Mouse (Mus musculus) c-Kit-positive CD71-positive TER-119-negative erythroid progenitor cells, embryonic 14.5 days (primary cell): ENCODE results near the gene Gm20388.

Experiments used
- DNase-seq: peaks from one replicate; pipeline ENCODE4 v3.0.0-alpha.2; 2013; ENCODE audit warnings: low read depth

Gene Gm20388

GRCm38 (mm10) chr8:120889189-120889588 lies 978.5 kb downstream of the Gm20388 start:
- DNase-seq: no peak

- DNase-seq: no peak
Observed at GRCm38 (mm10) chr8:120890068-120890467, 979.4 kb downstream of the Gm20388 start.

- no peak for DNase-seq
Observed at GRCm38 (mm10) chr8:120895009-120895408, 984.4 kb downstream of the Gm20388 start.

GRCm38 (mm10) chr8:120895600-120895999 lies 985.0 kb downstream of the Gm20388 start:
- DNase-seq: no peak

- no peak for DNase-seq
Observed at GRCm38 (mm10) chr8:120896203-120896602, 985.6 kb downstream of the Gm20388 start.

DNA sequence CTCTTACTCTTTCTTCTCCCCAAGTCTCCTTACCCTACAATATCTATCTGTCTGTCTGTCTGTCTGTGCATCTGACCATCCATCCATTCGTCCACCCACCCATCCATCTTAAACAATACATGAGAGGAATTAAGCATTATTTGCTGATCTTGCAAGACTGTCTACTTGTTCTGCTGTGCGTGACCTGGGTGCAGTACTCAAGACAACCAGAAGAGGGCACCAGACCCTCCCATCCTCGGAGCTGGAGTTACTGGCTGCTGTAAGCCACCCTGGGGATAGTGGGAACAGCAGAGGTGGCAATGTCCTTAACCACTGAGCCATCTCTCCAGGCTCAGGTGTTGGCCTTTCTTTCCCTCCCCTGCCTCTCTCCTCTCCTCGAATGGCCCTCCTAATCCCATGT lies 987.4 kb downstream of the Gm20388 start:
- DNase-seq: peak; percentile 22

- no peak for DNase-seq
Observed at GRCm38 (mm10) chr8:120898828-120899407, 988.3 kb downstream of the Gm20388 start.

GRCm38 (mm10) chr8:120902346-120902745 lies 991.7 kb downstream of the Gm20388 start:
- no peak for DNase-seq

DNA sequence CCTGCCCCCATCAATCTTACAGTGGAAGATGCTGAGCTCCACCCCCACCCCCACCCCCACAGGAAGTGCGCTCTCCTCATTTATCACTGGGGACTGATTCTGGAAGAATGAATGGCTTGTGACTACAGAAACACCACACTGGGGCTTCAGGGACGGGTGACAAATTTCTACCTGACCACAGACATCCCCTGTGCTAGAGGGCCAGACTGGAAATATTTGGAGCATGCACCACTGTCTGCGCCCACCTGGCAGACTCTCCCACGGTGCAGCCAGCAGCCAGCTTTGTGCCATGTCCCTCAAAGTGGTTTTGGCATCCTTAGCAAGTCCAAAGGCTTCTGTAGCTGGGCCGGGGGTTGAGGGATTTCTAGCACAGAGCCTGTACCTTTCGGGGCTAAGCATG lies 997.0 kb downstream of the Gm20388 start:
- DNase-seq: no peak

GRCm38 (mm10) chr8:120910936-120911335 lies 1000.3 kb downstream of the Gm20388 start:
- DNase-seq: no peak

DNA sequence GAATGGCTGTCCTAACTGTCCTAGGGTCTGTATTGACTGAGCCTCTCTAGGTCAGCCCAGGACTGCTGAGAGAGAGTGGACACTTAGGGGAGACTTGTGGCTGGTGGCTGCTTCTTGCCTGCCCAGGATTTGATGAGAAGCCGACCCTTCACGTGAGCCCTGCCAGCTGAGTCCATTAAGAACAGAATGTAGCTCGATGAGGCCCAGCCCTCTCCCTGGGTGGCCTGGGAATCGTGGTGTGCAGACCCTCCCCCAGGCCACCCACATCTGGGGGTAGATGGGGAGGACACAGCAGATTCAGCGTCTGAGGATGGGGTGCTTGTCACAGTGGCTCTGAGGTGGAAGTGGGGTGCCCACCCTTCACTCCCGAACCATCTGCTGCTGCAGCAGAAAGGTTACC lies 1001.8 kb downstream of the Gm20388 start:
- DNase-seq: no peak

DNA sequence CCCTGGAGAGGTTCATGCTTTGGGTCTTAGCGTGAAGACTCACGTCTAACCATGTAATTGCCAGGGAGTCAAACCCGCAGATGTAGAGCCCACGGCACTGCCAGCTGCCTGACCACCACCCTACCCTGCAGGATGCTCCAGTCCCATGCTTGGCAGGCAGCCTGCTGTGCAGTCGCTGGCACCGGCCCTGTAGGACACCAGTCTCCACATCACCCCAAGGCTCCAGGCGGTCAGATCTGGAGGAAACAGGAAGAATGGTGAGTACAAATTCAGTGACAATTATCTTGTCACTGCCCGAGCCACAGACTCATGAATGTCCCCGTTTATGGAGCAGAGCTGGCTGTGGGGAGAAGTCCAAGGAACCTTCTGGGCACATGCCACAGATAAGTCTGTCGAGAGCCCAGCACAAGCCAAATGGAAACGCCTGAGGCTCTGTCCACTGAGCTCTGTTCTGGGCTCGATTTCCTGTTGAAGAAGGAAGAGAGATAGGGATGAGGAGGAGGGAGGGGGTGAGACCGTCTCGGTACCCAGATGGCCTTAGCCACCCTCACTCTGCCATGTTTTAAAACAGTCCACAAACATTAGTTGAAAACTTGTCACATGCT lies 1006.3 kb downstream of the Gm20388 start:
- no peak for DNase-seq

DNA sequence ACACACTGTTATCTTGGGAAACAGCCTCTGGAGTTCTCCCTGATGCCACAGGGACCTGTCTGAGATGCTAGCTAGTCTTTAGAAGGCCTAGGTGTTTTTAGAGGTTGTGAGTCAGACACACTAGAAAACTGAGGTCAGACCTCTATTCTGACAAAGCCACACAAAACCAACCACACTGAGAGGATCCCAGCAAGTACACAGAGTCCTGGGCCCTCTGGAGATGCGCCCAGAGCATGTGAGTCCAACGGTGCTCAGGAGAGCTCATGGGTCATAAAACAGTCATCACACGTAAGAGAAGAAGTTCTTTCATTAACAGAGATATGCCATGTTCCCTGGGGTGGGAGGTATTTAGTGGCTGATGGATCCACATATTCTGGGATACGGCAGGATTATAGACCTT lies 1009.9 kb downstream of the Gm20388 start:
- DNase-seq: no peak

DNA sequence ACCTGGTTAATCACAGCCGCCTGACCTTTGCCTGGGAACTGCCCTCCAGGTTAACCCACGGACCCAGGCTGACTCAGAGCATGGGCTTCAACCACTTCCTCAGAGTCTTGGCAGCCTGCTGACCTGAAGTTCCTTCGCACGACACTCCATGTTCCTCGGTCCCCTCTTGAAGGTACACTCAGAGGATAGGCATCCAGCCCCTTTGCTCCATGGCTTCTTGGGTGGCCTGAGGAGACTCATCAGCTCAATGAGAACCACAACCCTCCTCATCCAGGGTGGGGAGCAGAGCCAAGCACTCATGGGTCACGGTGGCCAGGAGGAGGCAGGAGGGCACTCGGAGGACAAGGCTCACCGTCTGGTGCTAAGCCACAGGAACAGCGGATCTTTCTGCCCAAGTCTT lies 1015.6 kb downstream of the Gm20388 start:
- DNase-seq: no peak

GRCm38 (mm10) chr8:120928082-120928481 lies 1017.4 kb downstream of the Gm20388 start:
- DNase-seq: no peak

DNA sequence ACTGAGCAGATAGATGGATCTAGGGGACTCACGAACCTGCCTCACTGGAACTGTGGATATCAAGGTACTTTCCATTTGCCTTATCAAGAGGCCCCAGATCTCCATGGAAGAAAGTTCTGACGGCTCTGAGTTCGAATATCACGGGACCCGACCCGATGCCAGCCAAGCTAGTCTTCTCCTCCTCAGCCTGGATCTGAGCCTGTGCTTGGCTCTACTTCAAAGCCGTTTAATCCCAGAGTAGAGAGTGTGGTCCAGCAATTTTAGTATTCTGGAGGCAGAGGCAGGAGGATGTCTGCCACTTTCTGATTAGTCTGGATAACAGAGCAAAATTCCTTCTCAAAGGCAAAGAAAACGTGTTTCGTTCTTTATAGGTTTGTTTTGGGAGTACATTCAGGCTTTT lies 1024.0 kb downstream of the Gm20388 start:
- DNase-seq: no peak

DNA sequence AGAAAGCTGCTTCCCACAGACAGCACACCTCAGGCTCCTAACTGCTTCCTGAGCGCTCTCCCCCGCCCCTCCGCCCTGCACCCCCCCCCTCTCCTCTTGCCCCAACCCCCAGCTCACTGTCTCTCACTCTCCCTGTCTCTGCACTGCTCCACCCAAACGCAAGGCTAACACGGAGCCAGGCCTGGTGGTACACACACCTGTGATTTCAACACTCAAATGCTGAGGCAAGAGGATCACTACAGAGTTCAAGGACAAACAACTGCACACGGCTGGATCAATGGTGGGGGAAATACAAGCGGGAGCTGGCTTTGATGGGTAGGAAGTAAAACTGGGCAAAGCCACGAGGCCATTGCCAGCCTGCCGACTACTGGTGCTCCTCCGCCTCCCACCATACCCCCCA lies 1026.0 kb downstream of the Gm20388 start:
- no peak for DNase-seq

GRCm38 (mm10) chr8:120937474-120937873 lies 1026.8 kb downstream of the Gm20388 start:
- DNase-seq: no peak

GRCm38 (mm10) chr8:120940287-120940686 lies 1029.6 kb downstream of the Gm20388 start:
- no peak for DNase-seq

GRCm38 (mm10) chr8:120947240-120947639 lies 1036.6 kb downstream of the Gm20388 start:
- no peak for DNase-seq

- DNase-seq: no peak
Observed at GRCm38 (mm10) chr8:120948050-120948595, 1037.5 kb downstream of the Gm20388 start.

DNA sequence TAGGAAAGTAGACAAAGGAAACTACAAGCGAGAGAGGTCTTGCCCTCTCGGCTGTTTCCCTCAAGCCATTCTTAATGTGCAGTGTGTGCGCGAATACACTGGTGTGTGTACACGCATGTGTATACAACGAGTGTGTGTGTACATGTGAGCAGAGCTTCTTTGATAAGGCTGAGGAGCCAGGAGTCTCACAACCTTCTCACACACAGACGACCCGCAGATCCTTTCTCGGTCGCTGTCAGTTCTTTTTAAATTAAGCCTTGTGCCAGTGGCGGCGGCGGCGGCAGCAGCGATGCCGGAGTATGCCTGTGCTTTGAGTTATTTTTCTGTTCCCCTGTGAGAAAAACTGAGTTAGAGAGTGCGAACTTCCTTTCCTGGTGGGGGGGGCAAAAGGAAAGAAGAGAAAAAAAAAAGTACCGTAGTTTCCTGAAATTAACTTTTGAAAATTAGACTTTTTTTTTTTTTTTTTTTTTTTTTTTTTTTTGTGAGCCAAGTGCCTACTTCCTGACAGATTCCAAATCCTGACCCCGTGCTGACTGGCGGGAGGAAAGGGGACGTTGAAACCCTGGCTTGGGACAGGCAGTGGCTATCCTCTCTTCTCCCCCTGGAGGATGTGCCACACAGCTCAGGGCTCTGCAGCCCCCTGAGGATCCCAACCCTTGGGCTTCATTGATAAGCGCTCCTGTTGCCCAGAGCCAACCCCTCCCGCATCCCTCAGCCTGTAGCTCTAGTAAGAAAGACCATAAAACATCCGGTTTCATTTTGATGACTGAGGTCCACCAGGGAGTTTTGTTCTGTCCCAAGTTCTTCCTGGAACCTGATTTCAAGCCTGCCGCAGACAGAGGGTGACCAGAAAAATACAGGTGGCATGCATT lies 1038.2 kb downstream of the Gm20388 start:
- DNase-seq: no peak

DNA sequence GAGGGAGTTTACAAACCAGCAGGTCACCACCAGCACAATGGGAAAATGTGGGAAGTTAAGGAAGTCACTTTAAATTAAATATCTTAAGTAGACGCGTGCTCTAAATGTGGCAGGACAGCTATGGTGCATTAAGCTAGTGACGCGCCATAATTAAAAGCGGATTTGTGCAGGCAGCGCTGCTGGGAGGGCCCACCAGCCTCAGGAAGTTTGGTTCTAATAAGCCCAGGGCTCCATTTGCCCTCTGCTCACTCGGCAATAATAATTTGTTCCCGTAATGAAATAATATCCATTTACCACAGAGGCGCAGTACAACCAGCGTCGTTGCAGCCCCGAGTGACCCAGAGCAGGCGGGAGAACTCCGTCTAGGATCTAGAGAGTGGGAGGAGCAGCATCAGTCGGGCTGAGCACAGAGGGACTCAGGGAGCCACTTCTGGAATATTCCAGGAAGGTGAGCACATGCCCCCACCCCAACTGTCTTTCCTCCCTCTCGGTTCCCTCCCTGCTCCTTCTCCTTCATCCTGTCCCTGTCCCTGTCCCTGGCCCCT lies 1040.1 kb downstream of the Gm20388 start:
- DNase-seq: no peak
